Mouse (Mus musculus): Measurements from ENCODE around the gene Dnajb13.
"Not testable (repeated sequence)": the region's sequence is repeated elsewhere in the genome, so short reads cannot be mapped to it uniquely, and the experiment has no call there.

- not testable (repeated sequence) for TF ChIP-seq CTCF (IDR thresholded peaks at IDR 0.05; ENCODE audit: extremely low read depth, insufficient read length, insufficient replicate concordance, low read depth, low read length); POLR2A (IDR thresholded peaks at IDR 0.05; ENCODE audit: low read depth, low read length)
Observed at GRCm38 (mm10) chr7:100482046-100482445, 32.7 kb downstream of the Dnajb13 start.

Data from small intestine, adult 2 months (tissue).